Mouse (Mus musculus) liver, embryonic 14.5 days (tissue): ENCODE results near the gene Smim24. TPM values are rescaled to one million over a fixed set of nuclear protein-coding genes. Genes with fewer than 3 reads are reported as not detected.

Experiments
- ATAC-seq: fragments of 200-750 bp; cut with Nextera tagmentation; 2 replicates; pipeline ENCODE4 v1.8.0; 2017; ENCODE audit warnings: moderate number of reproducible peaks, mild to moderate bottlenecking, moderate library complexity; ENCODE audit not compliant: insufficient read depth
- DNase-seq, 3 experiments: peaks; one replicate each; pipeline ENCODE4 v3.0.0-alpha.2; 2012 to 2013; ENCODE audit warnings: low read depth in 3 of 3, low spot score in 3 of 3
- H3K27ac ChIP-seq: fragments of 300-500 bp; sonication (generic); 2 replicates; pipeline ENCODE4 v1.5.1; 2014; ENCODE audit warnings: moderate library complexity, mild to moderate bottlenecking, control low read depth, inconsistent platforms
- H3K27me3 ChIP-seq: fragments of 300-500 bp; sonication (generic); 2 replicates; pipeline ENCODE4 v1.6.1; 2014; ENCODE audit warnings: mild to moderate bottlenecking, low read length, moderate library complexity; ENCODE audit not compliant: control insufficient read depth, insufficient read depth
- H3K36me3 ChIP-seq: fragments of 300-500 bp; sonication (generic); replicated peaks from 2 replicates; pipeline ENCODE4 v1.6.1; 2014; ENCODE audit warnings: low read depth; ENCODE audit not compliant: control insufficient read depth, insufficient read depth
- H3K4me1 ChIP-seq, 2 experiments: fragments of 200-500 bp in 1 of 2; fragments of 300-500 bp in 1 of 2; sonication (generic) in 1 of 2; replicated peaks; 2 replicates each; pipeline ENCODE4 v1.6.1; 2012 to 2014; ENCODE audit warnings: antibody characterized with exemption in 1 of 2, inconsistent platforms in 1 of 2, low read length in 1 of 2; ENCODE audit not compliant: control insufficient read depth in 2 of 2, insufficient read depth in 2 of 2
- H3K4me2 ChIP-seq: fragments of 300-500 bp; sonication (generic); 2 replicates; pipeline ENCODE4 v1.6.1; 2014; ENCODE audit warnings: low read depth, mild to moderate bottlenecking, control low read depth, moderate library complexity
- H3K4me3 ChIP-seq, 2 experiments: fragments of 200-500 bp in 1 of 2; fragments of 300-500 bp in 1 of 2; sonication (generic) in 1 of 2; 2 replicates each; pipeline ENCODE4 v1.5.1; 2012 to 2014; ENCODE audit warnings: low read depth in 2 of 2, low read length in 2 of 2, mild to moderate bottlenecking in 2 of 2, control low read depth in 1 of 2, inconsistent platforms in 1 of 2, moderate library complexity in 1 of 2; ENCODE audit not compliant: insufficient read depth in 1 of 2
- H3K9ac ChIP-seq: fragments of 300-500 bp; sonication (generic); replicated peaks from 2 replicates; pipeline ENCODE4 v1.6.1; 2014; ENCODE audit warnings: mild to moderate bottlenecking, control low read depth, moderate library complexity
- H3K9me3 ChIP-seq: fragments of 300-500 bp; sonication (generic); 2 replicates; pipeline ENCODE4 v1.6.1; 2016; ENCODE audit warnings: low read length, mixed read lengths; ENCODE audit not compliant: control insufficient read depth
- CTCF ChIP-seq: IDR thresholded peaks from 2 replicates; pipeline ENCODE4 v1.5.1; 2016; ENCODE audit warnings: antibody characterized with exemption, low read depth, control low read depth
- EP300 ChIP-seq: IDR thresholded peaks from 2 replicates; pipeline ENCODE4 v1.6.1; 2016; ENCODE audit warnings: antibody characterized with exemption, low read depth
- WGBS: fragments of 180-500 bp; shearing (Covaris S2); extraction: QIAGEN DNeasy Blood & Tissue Kit; methylation state at CpG from one replicate; pipeline ENCODE4 v1.1.7; 2014; ENCODE audit not compliant: insufficient replicate concordance; 5-methylcytosine and 5-hydroxymethylcytosine counted together
- polyA plus RNA-seq, 2 experiments: library from polyadenylated mRNA; depleted of rRNA in 1 of 2; stranded (reverse) in 1 of 2; unstranded in 1 of 2; fragments of >200 nt; fragmentation: Nextera tagmentation in 1 of 2; extraction: Ambion mirVana in 1 of 2; gene quantifications; 2 replicates each; pipeline versions ENCODE4 v1.2.1 to v1.2.3; 2012 to 2014

The Smim24 gene
- polyA plus RNA-seq, 2 experiments = 1.7 to 1.9 TPM

GRCm38 (mm10) chr10:81401205-81401520 lies 8.3 kb downstream of the Smim24 start:
- H3K4me3 ChIP-seq = no peak overlapping the region
- H3K27ac ChIP-seq = no peak overlapping the region
- no peak overlapping the region for H3K9ac ChIP-seq
- no peaks in the 10 kb centered on the region for H3K9me3 ChIP-seq
- peaks cover 7 to 12% of the 10 kb centered on the region in 2 experiments; a peak in 3 of 4 replicates for H3K4me1 ChIP-seq
- 46% methylated on average over 10 of the region's 10 CpGs for WGBS
- TF ChIP-seq CTCF (no peak), EP300 (no peak)
- ATAC-seq (peak; percentile 2; the same call in 1 of the 2 replicates), DNase-seq (no peak)
- peaks cover 4% of the 10 kb centered on the region for H3K27me3 ChIP-seq
- H3K4me2 ChIP-seq = no peak overlapping the region
- H3K36me3 ChIP-seq = no peaks in the 10 kb centered on the region; the same call in 1 of the 2 replicates

GRCm38 (mm10) chr10:81401521-81402226 lies 8.8 kb downstream of the Smim24 start:
- ATAC-seq (peak; percentile 80), DNase-seq (peak; percentile 58 to 68 (median 63))
- WGBS = 11% methylated on average over 18 of the region's 18 CpGs
- H3K9ac ChIP-seq = no peak overlapping the region
- peaks cover 7 to 12% of the 10 kb centered on the region in 2 experiments; a peak in 3 of 4 replicates for H3K4me1 ChIP-seq
- no peak overlapping the region for H3K27ac ChIP-seq
- H3K36me3 ChIP-seq = no peaks in the 10 kb centered on the region; the same call in 1 of the 2 replicates
- peaks cover 10% of the 10 kb centered on the region for H3K27me3 ChIP-seq
- H3K9me3 ChIP-seq = no peaks in the 10 kb centered on the region
- peak overlapping the region; percentile 17; the same call in 1 of the 2 replicates for H3K4me2 ChIP-seq
- no peak; the same call in 1 of the 2 replicates for TF ChIP-seq CTCF
- no peak for TF ChIP-seq EP300
- no peak overlapping the region for H3K4me3 ChIP-seq

- Histone ChIP-seq H3K4me2 (no peak overlapping the region), H3K4me1 (peaks cover 7 to 12% of the 10 kb centered on the region in 2 experiments; a peak in 3 of 4 replicates), H3K36me3 (no peaks in the 10 kb centered on the region; the same call in 1 of the 2 replicates), H3K27me3 (peaks cover 16% of the 10 kb centered on the region), H3K9ac (no peak overlapping the region), H3K4me3 (no peak overlapping the region), H3K27ac (no peak overlapping the region), H3K9me3 (no peaks in the 10 kb centered on the region)
- DNase-seq = no peak
- WGBS = 36% methylated on average over 7 of the region's 7 CpGs
- ATAC-seq = no peak
- TF ChIP-seq EP300 (no peak), CTCF (no peak)
These were observed 9.4 kb downstream of the Smim24 start for GRCm38 (mm10) chr10:81402227-81402765.

- no peaks in the 10 kb centered on the region for H3K9me3 ChIP-seq
- ATAC-seq = no peak
- DNase-seq = no peak
- 73% methylated on average over 10 of the region's 10 CpGs for WGBS
- no peak overlapping the region for H3K9ac ChIP-seq
- no peak overlapping the region for H3K4me2 ChIP-seq
- TF ChIP-seq CTCF = no peak
- TF ChIP-seq EP300 = no peak
- no peak overlapping the region for H3K27ac ChIP-seq
- peaks cover 28% of the 10 kb centered on the region for H3K27me3 ChIP-seq
- peaks cover 7 to 19% of the 10 kb centered on the region in 2 experiments; a peak in 3 of 4 replicates for H3K4me1 ChIP-seq
- H3K4me3 ChIP-seq = no peak overlapping the region
- no peaks in the 10 kb centered on the region; the same call in 1 of the 2 replicates for H3K36me3 ChIP-seq
These were observed 10.7 kb downstream of the Smim24 start for GRCm38 (mm10) chr10:81403511-81403910.

GRCm38 (mm10) chr10:81404082-81404481 lies 11.2 kb downstream of the Smim24 start:
- Histone ChIP-seq H3K9ac (no peak overlapping the region), H3K27me3 (peaks cover 31% of the 10 kb centered on the region), H3K27ac (no peak overlapping the region), H3K4me2 (no peak overlapping the region), H3K36me3 (no peaks in the 10 kb centered on the region; the same call in 1 of the 2 replicates), H3K4me3 (no peak overlapping the region), H3K9me3 (no peaks in the 10 kb centered on the region), H3K4me1 (peaks cover 7 to 19% of the 10 kb centered on the region in 2 experiments; a peak in 3 of 4 replicates)
- DNase-seq (no peak), ATAC-seq (no peak)
- TF ChIP-seq EP300 (no peak), CTCF (no peak)
- 27% methylated on average over 9 of the region's 9 CpGs for WGBS
